Mouse (Mus musculus): Measurements from ENCODE around the gene Camp. TPM values are rescaled to one million over a fixed set of nuclear protein-coding genes. Genes with fewer than 3 reads are reported as not detected.

The Camp gene
- polyA plus RNA-seq, 1 experiment from 2014 or later: 1.9 TPM

Small RNA genes within 50 kb of the gene (microRNA-seq; reads per million reads assigned to microRNA genes)
- gene Mir7089: 0.91 reads per million

Other genes with a start within 250 kb of the Camp start
- gene Fbxw24, start 223.6 kb downstream of the Camp start, polyA plus RNA-seq (2016; fragmentation: Nextera tagmentation; extraction: Ambion mirVana): not detected in 2 replicates
- gene Fbxw25, start 185.0 kb downstream of the Camp start, polyA plus RNA-seq (2016; fragmentation: Nextera tagmentation; extraction: Ambion mirVana): not detected in 2 replicates
- 0.14 TPM in 1 of 2 replicates, not detected in the other for gene Fbxw18, start 146.9 kb downstream of the Camp start, polyA plus RNA-seq (2016; fragmentation: Nextera tagmentation; extraction: Ambion mirVana)
- not detected in 2 replicates for gene Fbxw26, start 103.5 kb downstream of the Camp start, polyA plus RNA-seq (2016; fragmentation: Nextera tagmentation; extraction: Ambion mirVana)
- not detected in 2 replicates for gene Fbxw27, start 58.9 kb downstream of the Camp start, polyA plus RNA-seq (2016; fragmentation: Nextera tagmentation; extraction: Ambion mirVana)
- not detected in 2 replicates for gene Spink8, start 37.3 kb downstream of the Camp start, polyA plus RNA-seq (2016; fragmentation: Nextera tagmentation; extraction: Ambion mirVana)
- 75.1 and 79.7 TPM in 2 replicates for gene Nme6, start 16.9 kb downstream of the Camp start, polyA plus RNA-seq (2016; fragmentation: Nextera tagmentation; extraction: Ambion mirVana)
- 51.7 and 52.3 TPM in 2 replicates for gene Cdc25a, start 26.0 kb upstream of the Camp start, polyA plus RNA-seq (2016; fragmentation: Nextera tagmentation; extraction: Ambion mirVana)
- gene Map4, start 81.8 kb upstream of the Camp start, polyA plus RNA-seq (2016; fragmentation: Nextera tagmentation; extraction: Ambion mirVana): 60.9 and 66.5 TPM in 2 replicates